Mouse (Mus musculus) 416B (cell line): Measurements from ENCODE around the gene Dennd2a.

Source experiments
- DNase-seq: peaks from one replicate; pipeline ENCODE4 v3.0.0; 2011; ENCODE audit warnings: low read depth

Dennd2a gene

GRCm38 (mm10) chr6:39556900-39557659, 587 bp downstream of the Dennd2a start:
- no peak for DNase-seq

GRCm38 (mm10) chr6:39555648-39555945, 2.1 kb downstream of the Dennd2a start:
- DNase-seq, result no peak

GRCm38 (mm10) chr6:39554888-39555647, 2.6 kb downstream of the Dennd2a start:
- DNase-seq, result no peak

GRCm38 (mm10) chr6:39551981-39552636, 5.6 kb downstream of the Dennd2a start:
- peak; percentile 72 for DNase-seq

GRCm38 (mm10) chr6:39548030-39548429, 9.6 kb downstream of the Dennd2a start:
- no peak for DNase-seq

GRCm38 (mm10) chr6:39545474-39545873, 12.2 kb downstream of the Dennd2a start:
- DNase-seq, result no peak

- no peak for DNase-seq
Measured at GRCm38 (mm10) chr6:39543769-39544420, 13.8 kb downstream of the Dennd2a start.

GRCm38 (mm10) chr6:39542631-39543597, 14.8 kb downstream of the Dennd2a start:
- peak; percentile 17 for DNase-seq

- no peak for DNase-seq
Measured at GRCm38 (mm10) chr6:39540563-39540962, 17.1 kb downstream of the Dennd2a start.

GRCm38 (mm10) chr6:39539679-39540155, 17.9 kb downstream of the Dennd2a start:
- DNase-seq, result no peak

- DNase-seq, result peak; percentile 90
Measured at GRCm38 (mm10) chr6:39538227-39538626, 19.4 kb downstream of the Dennd2a start.

- no peak for DNase-seq
Measured at GRCm38 (mm10) chr6:39537276-39537675, 20.4 kb downstream of the Dennd2a start.

- no peak for DNase-seq
Measured at GRCm38 (mm10) chr6:39536621-39537020, 21.0 kb downstream of the Dennd2a start.

GRCm38 (mm10) chr6:39534944-39535343, 22.7 kb downstream of the Dennd2a start:
- no peak for DNase-seq

GRCm38 (mm10) chr6:39528671-39529535, 28.8 kb downstream of the Dennd2a start:
- DNase-seq, result no peak

GRCm38 (mm10) chr6:39527811-39528210, 29.9 kb downstream of the Dennd2a start:
- DNase-seq, result no peak

- DNase-seq, result no peak
Measured at GRCm38 (mm10) chr6:39527337-39527784, 30.3 kb downstream of the Dennd2a start.

GRCm38 (mm10) chr6:39526797-39527196, 30.9 kb downstream of the Dennd2a start:
- DNase-seq, result peak; percentile 38

- no peak for DNase-seq
Measured at GRCm38 (mm10) chr6:39523161-39523560, 34.5 kb downstream of the Dennd2a start.

- DNase-seq, result no peak
Measured at GRCm38 (mm10) chr6:39522425-39522824, 35.2 kb downstream of the Dennd2a start.
